Mouse (Mus musculus): ENCODE measurements at regions not wholly inside any gene's neighbourhood (a gene's known extent, or its start where the extent isn't known, plus 50 kb on each side); places are given as distances from the start of the nearest gene placed in this dataset.

DNA sequence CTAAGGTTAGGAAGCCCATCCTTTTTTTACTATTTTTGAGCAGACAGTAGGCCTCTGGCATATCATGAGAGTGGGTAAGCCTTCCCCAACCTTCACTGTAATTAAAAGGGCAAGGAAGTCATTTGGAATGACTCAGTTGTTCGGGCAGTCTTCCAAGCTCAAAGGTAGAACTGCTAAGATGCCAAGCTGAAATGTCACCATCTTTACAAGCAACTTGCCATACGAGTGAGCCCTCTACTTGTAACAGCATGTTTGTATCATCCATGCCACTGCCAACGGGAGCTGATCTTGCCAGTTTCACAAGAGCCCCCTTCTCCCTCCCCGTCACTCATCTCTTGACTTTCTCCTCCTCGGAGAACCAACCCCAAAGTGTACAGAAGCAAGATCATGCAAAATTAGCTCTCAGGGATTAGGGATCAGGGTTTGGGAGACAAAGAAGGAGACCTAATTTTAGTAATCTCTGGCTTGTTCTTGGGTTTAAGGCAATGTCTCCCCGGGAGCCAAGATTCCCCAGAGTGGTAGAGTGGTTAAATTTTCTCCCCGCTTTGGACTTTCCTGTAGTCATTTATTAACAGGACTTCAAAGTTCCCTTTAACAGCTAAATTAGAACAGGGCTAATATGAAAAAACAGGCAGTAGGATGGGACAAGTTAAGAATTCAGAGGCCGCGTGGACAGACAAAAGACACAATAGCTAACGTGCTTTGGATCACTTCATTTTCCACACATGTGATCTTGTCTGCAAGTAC lies 216.9 kb upstream of the Ankrd55 start:
- no peak for DNase-seq (ENCODE audit: low spot score in 2 of 2)

DNA sequence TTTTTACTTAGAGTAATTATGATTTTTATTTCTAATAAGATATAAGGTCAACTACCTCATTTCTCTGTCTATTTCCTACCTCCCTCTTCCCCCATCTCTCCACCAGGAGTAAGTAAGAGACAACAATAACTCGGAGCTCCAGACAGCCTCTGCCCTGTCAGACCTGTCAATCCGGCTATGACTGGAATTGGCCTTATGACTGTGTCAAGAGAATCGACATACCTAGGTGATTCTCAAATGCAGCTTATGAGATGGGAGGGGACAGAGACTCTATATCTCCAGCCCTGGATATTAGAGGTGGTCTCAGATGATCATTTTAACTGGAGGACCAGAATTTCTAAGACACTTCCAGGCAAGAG lies 216.3 kb upstream of the Ankrd55 start:
- no peak for DNase-seq (ENCODE audit: low spot score in 2 of 2)

DNA sequence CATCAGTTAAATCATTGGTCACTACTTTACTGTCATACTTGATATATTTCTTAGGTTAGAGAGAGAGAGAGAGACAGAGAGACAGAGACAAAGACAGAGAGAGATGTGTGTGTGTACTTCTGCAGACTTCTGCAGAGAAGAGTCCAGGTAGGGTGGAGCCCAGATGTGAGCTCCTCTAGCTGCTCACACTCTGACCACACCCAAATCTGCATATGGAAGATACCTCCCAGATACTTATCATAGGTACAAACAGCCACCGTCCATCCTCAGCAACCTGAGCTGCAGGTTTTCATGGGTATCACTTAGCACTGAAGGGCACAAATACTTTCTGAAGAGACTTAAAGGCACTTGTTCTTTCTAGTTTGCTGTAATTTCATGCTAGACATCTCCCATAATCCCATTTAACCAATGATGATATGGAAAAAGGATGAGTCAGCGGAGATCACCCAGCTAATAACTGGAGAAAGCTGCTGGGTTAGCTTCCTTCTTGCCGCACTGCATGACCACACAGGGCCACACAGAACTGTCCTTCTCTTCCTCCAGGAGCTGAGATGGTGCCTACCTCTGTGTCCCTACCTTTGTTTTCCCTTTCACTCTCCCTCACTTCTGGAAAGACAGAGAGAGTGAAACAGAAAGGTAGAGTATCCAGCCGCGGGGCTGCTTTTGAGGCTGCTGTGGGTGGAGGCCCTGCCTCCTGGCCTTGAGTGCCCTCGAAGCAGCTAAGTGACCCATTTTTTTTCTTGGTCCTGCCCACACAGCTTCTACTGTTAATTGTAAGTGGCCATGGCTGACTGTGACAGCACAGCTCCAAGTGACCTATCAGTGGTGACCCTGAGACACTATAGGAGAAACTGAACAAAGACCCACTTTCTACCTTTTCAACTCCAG lies 214.5 kb upstream of the Ankrd55 start:
- DNase-seq (ENCODE audit: low spot score in 2 of 2) = no peak

DNA sequence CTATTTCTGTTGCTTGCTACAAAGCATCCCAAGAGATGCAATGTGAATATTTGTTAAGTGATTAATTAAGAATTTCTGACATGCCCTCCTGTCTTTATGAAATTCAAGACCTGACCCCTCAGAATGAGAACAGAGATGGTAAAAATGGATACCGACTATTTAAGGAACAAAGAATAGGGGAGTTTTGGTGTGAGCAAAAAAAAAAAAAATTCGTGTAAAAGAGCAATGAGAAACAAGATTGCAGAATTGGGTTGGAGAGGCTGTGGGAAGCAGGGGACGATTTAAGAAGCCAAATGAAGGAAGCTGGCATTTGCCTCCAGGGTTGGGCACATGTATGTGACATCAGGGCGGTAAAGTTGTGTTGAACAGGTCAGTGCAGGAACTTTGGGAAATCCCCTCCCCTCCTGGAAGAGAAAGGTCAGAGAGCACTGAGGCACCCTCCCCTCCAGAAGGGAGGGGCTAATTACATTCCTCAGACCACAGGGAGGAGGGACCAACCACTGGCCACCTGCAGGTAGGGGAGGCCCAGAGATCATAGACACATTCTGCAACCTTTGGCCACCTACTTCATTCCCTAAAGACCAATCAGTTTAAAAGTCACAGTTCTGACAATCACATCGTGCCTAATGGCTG lies 212.3 kb upstream of the Ankrd55 start:
- no peak for DNase-seq (ENCODE audit: low spot score in 2 of 2)

DNA sequence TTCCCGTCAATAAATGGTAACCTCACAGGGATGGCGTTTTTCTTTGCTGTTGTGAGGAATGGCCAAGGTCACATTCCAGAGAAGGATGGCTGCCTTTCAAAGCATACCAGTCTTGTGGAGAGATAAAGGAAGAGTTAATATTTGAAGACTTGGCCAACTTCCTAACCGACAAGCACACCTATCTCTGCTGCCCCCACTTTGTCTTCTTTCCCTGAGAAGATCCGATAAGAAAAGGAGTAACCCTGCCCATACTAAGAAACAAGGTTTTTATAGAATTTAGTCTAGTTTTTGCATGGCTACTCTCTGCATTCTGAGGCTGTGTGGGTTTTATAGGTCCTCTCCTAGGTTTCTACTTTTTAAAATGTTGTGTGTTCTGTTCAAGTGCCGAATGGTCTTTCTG lies 210.2 kb upstream of the Ankrd55 start:
- DNase-seq (ENCODE audit: low spot score in 2 of 2) = no peak

DNA sequence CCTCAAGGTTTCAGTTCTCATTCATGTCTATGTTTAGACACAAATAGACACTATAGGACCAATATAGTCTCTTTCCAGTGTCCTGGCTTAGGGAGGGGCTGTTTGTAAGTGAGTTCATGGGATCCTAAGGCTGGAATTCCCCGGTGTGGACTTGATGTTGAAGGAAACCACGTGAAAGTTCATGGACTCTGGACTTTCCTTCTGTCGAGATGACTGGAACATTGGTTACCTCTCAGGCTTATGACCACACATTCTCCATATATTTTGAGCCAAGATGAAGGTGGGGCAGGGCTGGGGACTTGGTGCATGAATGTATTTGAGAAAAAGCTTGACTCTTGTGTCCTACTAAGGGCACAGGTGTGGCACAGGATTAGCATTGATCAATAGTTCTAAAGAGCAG lies 206.3 kb upstream of the Ankrd55 start:
- no peak for DNase-seq (ENCODE audit: low spot score in 2 of 2)

DNA sequence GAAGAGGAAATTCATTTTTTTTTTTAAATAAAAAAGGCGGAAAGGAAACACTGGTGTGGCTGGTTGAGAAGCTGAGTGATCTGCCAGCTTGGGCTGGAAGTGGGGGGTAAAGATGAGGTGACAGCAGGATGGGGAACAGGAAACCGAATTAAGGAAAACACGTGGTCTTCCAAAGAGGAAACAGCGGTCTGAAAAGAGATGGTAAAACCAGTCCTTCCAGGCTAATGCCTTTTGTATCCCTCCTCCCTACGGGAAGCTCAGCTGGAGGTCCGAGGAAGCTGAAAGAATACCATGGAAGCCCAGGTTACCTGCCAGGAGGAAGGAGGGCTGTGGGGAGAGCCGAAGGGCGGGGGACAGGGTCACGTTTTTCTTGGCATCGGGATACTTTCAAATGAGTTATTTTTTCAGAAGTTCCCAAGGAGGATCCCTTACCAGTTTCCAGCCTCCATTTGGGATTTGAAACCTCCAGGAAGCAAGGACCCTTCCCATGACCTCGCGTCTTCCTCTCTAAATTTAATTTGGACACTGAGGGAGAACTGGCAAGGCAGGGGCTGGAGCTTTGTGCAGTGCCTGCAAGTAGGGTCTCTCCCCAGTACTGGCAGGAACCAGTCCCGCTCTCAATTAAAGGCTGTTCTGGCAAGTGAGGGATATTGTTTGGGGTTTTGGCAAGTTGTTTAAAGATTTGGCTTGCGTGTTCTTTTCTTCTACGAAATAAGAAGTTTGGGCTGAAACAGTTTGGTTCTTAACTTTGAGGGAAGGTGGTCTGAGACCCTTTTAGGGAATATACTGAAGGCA lies 203.6 kb upstream of the Ankrd55 start:
- peak; percentile 37 to 40 for DNase-seq (ENCODE audit: low spot score in 2 of 2)

DNA sequence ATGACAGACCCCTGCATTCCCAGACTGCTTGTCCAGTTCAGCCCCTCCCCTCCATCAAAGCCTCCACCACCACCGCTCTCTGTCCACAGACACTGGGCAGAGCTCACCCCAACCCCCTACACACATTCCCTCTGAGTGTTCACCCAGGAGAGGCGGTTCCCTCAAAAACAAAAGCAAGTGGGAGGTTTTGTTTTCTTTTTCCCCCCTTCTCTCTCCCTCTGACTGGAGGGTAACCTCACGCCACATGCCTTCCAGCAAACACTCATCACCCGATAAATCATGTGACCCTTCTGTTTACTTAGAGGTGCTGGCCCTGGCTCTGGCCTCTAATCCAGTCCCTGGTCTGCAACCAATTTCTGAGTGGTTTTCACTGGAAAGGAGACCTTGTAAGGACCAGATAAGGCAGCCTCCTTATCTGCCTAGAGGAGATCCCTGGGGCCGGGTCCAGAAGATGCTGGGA lies 199.9 kb upstream of the Ankrd55 start:
- DNase-seq (ENCODE audit: low spot score in 2 of 2) = no peak

DNA sequence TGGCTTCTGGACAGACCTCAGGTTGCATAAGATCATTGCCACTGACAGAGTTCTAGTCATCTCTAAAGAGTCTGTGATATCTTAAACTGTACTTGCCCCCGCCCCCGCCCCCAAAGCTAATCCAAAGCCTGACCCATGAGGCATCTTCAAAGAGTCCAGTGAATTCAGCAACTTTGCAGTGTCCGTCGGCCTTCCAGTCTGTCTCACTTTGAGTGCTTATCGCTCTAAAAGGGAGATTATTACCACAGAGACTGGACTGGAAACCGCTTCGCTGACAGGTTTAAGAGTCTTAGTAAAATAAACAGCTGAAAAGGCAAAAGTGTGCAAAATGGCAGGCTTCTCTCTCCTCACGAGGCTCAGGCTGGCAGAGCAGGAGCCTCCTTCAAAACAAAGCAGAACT lies 197.5 kb upstream of the Ankrd55 start:
- DNase-seq (ENCODE audit: low spot score in 2 of 2) = no peak

DNA sequence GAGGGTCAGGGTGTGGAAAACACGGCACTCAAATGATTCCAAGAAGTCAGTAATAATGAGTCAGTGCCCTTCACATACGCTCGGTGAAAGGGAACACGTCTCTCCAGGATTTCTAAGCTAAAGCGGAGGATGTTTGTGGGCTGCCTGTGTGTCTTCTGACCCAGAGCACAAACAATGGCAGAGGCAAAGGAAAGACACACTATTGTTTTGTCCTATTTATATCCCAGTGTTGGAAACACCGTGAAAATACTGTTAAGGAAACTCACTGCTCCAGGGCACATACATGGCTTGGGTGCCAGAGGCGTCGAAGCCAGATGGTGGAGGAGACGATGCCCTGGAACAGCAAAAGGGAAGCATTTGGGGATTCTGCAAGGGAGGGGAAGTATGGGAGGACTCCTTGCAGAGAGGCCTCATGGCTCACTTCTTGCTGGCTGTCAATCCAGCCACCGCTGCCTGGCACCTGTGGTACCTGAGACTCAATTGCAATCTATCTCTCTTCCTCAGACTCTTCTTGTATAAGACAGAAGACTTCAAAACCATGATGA lies 192.6 kb upstream of the Ankrd55 start:
- no peak for DNase-seq (ENCODE audit: low spot score in 2 of 2)

DNA sequence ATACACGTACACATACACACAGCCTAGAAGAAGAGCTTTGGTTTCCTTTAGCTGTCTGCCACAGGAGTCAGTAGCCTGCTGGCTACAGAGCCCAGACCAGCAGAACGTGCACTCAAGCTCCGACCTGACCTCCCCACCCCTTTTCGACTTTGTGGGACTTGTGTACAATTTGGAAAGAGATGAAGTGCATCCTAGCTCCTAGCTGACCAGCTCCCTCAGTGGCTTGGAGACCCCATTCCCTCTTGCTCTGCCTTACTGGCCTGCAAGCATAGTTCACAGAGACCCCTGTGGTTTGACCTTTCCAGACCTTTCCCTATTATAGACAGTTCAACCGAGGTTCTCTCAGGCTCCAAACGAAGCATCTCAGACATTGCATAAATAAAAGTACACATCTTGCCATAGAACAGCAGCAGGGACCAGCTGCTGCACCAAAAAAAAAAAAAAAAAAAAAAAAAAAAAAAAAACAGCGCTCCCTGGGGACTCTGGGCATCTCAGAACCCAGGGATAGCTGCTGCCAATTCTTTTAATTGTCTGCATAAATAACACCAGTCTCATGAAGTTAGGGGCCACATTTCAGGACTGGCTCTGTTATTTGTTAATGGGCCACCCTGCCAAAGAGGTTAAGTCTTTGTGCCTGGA lies 188.2 kb upstream of the Ankrd55 start:
- no peak for DNase-seq (ENCODE audit: low spot score in 2 of 2)

DNA sequence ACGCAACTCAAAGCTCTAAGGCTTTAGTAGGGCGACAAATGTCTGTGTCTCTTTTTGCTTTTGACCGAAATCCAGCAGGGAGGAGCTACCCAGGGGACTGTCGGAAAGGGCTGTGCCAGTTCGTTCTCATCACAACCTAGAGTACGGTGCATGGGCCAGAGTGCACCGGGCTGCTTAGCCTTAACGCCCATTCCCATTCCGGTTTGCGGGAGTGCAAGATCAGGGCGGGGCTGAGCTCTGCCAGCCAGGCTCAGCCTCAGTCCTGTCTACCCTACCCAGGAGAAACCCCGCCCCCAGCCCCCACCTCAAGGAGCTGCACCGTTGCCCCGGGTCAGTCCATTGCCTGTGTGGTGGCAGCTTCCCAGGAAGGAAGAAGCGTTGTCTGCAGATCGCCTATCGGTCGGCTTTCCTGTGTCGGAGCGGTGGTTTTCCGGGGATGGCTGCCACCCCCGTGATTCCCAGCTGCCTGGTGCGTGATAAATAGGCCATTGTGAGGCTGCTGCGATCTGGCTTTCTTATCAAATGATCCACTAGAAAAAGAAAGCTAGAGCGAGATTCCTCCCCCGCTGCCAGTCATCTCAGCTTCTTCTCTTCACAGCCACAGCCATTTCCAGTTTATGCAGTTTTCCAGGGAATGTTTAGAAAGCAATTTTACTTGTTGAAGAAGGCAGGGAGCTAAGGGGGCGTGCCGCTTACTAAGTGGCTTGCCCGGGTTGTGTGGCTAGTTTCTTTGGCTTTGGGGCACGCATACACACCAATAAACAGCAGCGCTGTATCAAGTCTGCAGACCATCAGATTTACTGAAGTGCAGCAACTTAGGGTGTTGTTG lies 187.4 kb upstream of the Ankrd55 start:
- peak; percentile 68 to 69 for DNase-seq (ENCODE audit: low spot score in 2 of 2)

DNA sequence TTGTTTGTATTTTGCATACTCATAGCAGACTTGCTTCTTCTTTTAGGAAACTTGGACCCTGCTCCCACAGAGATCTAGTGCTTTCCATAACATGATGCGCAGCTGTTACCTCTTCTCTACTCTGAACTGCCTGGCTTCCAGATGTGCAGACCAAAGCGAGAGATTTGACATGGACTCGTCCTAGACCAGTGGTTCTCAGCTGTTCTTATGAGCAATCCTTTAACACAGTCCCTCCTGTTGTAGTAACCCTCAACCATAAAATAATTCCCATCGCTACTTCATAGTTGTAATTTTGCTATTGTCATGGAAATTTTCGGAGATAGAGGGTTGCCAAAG lies 186.9 kb upstream of the Ankrd55 start:
- DNase-seq (ENCODE audit: low spot score in 2 of 2) = no peak

DNA sequence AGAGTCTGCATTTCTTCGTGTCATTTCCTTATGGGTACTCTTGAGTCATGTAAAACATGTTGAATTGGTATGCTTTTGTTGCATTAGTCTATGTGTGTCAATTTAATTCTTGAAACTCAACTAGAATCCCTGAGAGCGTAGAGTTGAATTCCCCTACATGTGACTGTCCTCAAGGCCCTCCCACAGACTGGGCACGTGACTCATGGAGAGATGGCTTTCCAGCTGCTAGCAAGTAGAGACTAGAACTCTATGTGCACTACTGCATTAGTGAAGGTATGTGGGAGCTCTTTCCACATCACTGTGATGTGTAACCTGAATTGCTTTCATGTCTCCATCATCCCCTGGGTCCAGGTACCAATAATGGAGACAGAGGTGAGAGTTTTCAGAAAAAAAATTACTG lies 182.3 kb upstream of the Ankrd55 start:
- DNase-seq (ENCODE audit: low spot score in 2 of 2) = no peak

DNA sequence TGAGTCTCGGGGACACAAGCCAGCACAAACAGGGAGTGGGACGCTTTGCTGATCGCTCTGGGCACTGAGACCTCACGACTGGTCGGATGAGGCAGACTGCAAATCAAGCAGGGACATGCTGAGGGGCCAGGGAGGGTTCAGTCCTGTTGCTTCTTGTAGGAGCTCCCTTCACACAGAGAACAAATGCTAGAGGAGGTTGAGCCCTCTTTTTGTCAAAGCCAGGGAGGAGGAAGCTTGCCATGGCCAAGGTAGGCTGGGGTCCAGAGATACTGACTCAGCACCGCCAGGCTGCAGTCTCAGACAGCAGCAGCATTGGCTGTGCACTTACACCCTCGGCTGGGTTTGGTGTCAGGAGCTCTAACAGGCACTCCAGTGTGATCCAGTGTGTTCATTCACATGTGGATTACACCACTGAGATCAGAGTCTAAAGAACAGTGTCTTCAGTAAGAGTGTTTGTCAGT lies 173.5 kb upstream of the Ankrd55 start:
- peak; percentile 38 to 44 for DNase-seq (ENCODE audit: low spot score in 2 of 2)

DNA sequence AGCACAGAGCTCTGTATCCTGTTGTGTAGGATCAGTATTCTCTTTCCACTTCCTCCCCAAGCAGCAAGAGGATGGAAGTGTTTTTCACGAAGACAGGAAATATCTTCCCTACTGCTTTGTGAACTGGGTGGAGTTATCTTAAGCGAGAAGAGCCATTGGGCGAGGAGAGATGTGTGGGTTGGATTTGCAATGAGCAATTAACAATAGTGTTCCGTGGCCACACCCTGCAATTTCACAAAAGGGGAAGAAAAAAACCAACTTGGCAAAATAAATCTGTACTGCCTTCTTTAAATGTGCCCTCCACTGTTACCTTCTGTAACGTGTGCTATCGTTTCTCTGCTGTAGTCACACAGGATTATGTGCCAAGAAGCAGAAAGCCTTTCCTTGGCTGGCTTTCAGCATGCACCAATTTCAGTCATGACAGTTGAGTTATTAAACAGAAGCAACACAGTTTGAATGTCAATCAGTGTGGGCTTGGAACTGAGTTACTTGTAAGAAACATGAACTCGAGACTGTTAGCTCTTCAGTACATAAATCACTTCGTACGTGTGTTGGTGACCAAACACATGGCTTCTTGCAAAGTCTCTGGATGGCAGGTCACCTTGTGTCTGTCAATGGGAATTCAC lies 172.0 kb upstream of the Ankrd55 start:
- no peak for DNase-seq (ENCODE audit: low spot score in 2 of 2)

DNA sequence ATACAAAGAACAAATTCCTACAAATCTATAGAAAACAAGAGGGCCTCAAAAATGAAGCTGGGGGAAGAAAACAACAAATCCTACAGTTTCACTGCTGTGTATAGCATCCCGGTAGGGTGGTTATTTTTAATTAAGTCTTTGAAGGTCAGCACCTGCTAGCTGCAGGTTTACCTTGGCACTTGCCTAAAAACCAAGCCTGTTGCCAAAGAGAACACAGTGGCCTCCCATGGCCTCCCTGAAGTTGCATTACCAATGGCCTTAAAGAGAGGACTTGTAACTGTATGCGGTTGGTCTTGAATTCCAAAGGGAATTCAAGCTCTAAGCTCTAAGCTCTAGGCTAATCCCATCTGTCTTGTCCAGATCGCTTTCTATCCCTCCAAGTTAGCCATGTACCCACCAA lies 169.7 kb upstream of the Ankrd55 start:
- no peak for DNase-seq (ENCODE audit: low spot score in 2 of 2)

DNA sequence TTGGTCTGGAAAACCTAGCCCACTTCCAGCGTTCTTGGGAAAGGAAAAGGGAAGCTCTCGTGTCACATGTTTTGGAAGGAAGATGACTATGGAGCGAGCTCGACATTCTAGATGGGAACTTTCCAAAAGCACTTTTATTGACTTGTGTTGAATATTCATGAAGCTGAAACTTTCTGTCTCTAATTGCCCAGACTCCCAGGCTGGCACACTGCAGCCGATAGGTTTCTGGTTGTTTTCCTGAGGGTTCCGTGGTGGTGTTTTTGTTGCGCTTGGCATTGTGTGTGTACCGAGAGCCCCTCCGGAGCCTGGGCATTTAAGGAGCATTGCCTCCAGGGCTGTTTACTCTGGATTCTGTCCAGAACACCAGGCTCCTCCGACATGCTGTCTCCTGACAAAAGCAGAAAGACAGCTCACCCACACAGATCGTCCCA lies 168.6 kb upstream of the Ankrd55 start:
- peak; percentile 62 to 70 for DNase-seq (ENCODE audit: low spot score in 2 of 2)

DNA sequence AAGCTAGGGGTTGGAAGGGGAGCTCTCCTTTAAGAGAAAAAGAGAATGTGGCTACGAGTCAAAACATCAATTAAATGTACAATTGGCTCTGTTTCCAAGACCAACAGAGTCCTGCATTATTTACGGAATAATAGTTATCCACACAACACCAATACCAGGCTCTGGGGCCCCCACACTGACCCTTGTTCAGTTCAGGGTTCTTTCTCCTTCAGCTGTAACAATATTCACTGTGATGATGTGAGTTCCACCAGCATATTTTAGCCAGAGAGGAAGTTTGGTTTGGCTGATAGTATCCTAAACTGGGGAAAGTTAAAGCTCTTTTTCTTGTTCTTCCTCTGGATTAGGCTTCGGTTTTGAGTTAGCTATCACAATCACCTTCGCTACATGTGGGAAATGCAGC lies 167.9 kb upstream of the Ankrd55 start:
- no peak for DNase-seq (ENCODE audit: low spot score in 2 of 2)

DNA sequence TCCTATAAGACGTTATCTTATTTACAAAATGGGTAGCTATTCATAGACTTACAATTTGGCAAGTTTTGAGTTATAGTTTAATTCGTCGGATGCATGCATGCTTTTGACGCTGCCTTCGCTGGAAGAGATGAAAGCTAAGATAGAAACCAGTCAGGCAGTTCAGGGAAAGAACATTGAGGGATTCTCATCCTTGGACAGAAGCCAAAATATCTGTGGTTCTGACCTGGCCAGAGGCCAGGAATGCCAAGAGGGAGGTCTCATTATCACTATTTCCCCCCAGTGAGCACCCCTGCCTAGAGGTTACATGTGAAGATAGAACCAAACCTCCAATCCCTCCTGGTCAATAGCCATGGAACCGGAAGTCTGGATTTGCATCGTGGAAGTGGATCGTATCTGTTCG lies 167.1 kb upstream of the Ankrd55 start:
- no peak for DNase-seq (ENCODE audit: low spot score in 2 of 2)
